Mouse (Mus musculus) liver, embryonic 16.5 days (tissue): Measurements from ENCODE around the gene Lamc2. TPM values are rescaled to one million over a fixed set of nuclear protein-coding genes. Genes with fewer than 3 reads are reported as not detected.

ENCODE experiments used
- ATAC-seq: fragments of 200-750 bp; cut with Nextera tagmentation; 2 replicates; pipeline ENCODE4 v1.8.0; 2017; ENCODE audit warnings: low read depth, mild to moderate bottlenecking, moderate number of reproducible peaks, moderate library complexity
- H3K27ac ChIP-seq: fragments of 300-500 bp; sonication (generic); 2 replicates; pipeline ENCODE4 v1.5.1; 2014; ENCODE audit warnings: mild to moderate bottlenecking, low read length
- H3K27me3 ChIP-seq: fragments of 300-500 bp; sonication (generic); 2 replicates; pipeline ENCODE4 v1.6.1; 2014; ENCODE audit warnings: low read depth, low read length, mixed read lengths; ENCODE audit not compliant: control insufficient read depth, insufficient read depth
- H3K36me3 ChIP-seq: fragments of 300-500 bp; sonication (generic); 2 replicates; pipeline ENCODE4 v1.6.1; 2014; ENCODE audit warnings: mild to moderate bottlenecking; ENCODE audit not compliant: control insufficient read depth, insufficient read depth
- H3K4me1 ChIP-seq: fragments of 300-500 bp; sonication (generic); 2 replicates; pipeline ENCODE4 v1.6.1; 2014; ENCODE audit warnings: low read depth, low read length, mixed read lengths; ENCODE audit not compliant: control insufficient read depth
- H3K4me2 ChIP-seq: fragments of 300-500 bp; sonication (generic); 2 replicates; pipeline ENCODE4 v1.6.1; 2014; ENCODE audit warnings: low read depth, low read length, mixed read lengths
- H3K4me3 ChIP-seq: fragments of 300-500 bp; sonication (generic); 2 replicates; pipeline ENCODE4 v1.5.1; 2014; ENCODE audit warnings: low read depth, mild to moderate bottlenecking, low read length
- H3K9ac ChIP-seq: fragments of 300-500 bp; sonication (generic); 2 replicates; pipeline ENCODE4 v1.6.1; 2014; ENCODE audit warnings: low read depth, low read length
- H3K9me3 ChIP-seq: fragments of 300-500 bp; sonication (generic); replicated peaks from 2 replicates; pipeline ENCODE4 v1.6.1; 2016; ENCODE audit warnings: low read length; ENCODE audit not compliant: control insufficient read depth
- WGBS: fragments of 180-500 bp; shearing (Covaris S2); extraction: QIAGEN DNeasy Blood & Tissue Kit; methylation state at CpG from one replicate; pipeline ENCODE4 v1.1.7; 2014; ENCODE audit not compliant: insufficient replicate concordance; 5-methylcytosine and 5-hydroxymethylcytosine counted together
- polyA plus RNA-seq: library from polyadenylated mRNA; unstranded; fragments of >200 nt; fragmentation: Nextera tagmentation; extraction: Ambion mirVana; gene quantifications from 2 replicates; pipeline ENCODE4 v1.2.1, GENCODE M21; 2015

Gene Lamc2
- polyA plus RNA-seq, 1 experiment from 2014 or later: 0.39 TPM

GRCm38 (mm10) chr1:153216516-153216915 lies 30.3 kb upstream of the Lamc2 start:
- no peak overlapping the region for H3K27ac ChIP-seq
- 64% methylated on average over 4 of the region's 4 CpGs for WGBS

GRCm38 (mm10) chr1:153215676-153216075 lies 29.4 kb upstream of the Lamc2 start:
- no peak overlapping the region for H3K9ac ChIP-seq
- no peaks in the 10 kb centered on the region for H3K36me3 ChIP-seq
- H3K4me2 ChIP-seq: no peak overlapping the region
- H3K27ac ChIP-seq: no peak overlapping the region
- WGBS: 53% methylated on average over 5 of the region's 5 CpGs
- H3K27me3 ChIP-seq: no peaks in the 10 kb centered on the region
- no peak for ATAC-seq
- H3K4me3 ChIP-seq: no peak overlapping the region
- H3K9me3 ChIP-seq: no peaks in the 10 kb centered on the region
- H3K4me1 ChIP-seq: no peaks in the 10 kb centered on the region

More at GRCm38 (mm10) chr1:153216516-153216915, 30.3 kb upstream of the Lamc2 start:
- Histone ChIP-seq H3K36me3 (no peaks in the 10 kb centered on the region), H3K4me2 (no peak overlapping the region), H3K9me3 (no peaks in the 10 kb centered on the region), H3K9ac (no peak overlapping the region), H3K27me3 (no peaks in the 10 kb centered on the region), H3K4me3 (no peak overlapping the region), H3K4me1 (no peaks in the 10 kb centered on the region)
- no peak for ATAC-seq

DNA sequence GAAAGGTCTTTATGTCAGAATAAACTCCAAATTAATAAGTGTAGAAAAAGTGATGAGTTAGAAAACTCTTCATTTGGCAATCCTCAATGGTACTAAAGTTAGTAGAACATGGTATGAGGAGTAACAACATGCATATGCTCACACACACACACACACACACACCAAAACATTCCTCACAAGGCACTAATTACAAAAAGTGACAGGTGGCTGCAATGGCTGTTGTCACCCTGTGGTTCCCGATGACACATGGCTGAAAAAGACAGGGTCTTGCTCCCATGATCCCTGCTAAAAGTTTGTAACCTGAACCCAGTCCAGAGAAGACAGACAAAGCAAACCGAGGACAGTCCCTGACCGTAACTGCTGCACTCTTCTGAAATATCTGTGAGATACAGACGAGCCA lies 24.7 kb upstream of the Lamc2 start:
- Histone ChIP-seq H3K36me3 (no peaks in the 10 kb centered on the region), H3K27ac (no peak overlapping the region), H3K4me3 (no peak overlapping the region), H3K27me3 (no peaks in the 10 kb centered on the region), H3K9me3 (no peaks in the 10 kb centered on the region), H3K9ac (no peak overlapping the region), H3K4me2 (no peak overlapping the region), H3K4me1 (no peaks in the 10 kb centered on the region)
- no peak for ATAC-seq
- 48% methylated on average over 4 of the region's 4 CpGs for WGBS

DNA sequence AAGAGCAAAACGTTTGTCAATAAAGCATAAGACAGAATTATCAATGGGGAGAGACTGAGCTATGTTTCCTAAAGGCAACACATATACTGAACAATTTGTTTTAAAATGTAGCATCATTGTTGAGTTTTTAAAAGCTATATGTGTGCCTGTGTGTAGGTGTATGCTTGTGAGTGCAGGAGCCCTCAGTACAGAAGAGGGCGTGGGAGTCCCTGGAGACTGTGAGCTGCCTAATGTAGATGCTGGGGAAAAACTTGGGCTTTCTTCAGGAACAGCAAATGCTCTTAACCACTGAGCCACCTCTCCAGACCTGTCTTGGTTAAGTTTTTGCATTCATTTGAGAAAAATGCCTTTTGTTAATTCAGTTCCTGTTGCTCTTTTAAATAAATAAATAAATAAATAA lies 24.0 kb upstream of the Lamc2 start:
- Histone ChIP-seq H3K4me3 (no peak overlapping the region), H3K9me3 (no peaks in the 10 kb centered on the region), H3K27me3 (no peaks in the 10 kb centered on the region), H3K4me2 (no peak overlapping the region), H3K9ac (no peak overlapping the region), H3K27ac (no peak overlapping the region), H3K36me3 (no peaks in the 10 kb centered on the region), H3K4me1 (no peaks in the 10 kb centered on the region)
- ATAC-seq: no peak
- 55% methylated on average over 2 of the region's 2 CpGs for WGBS

GRCm38 (mm10) chr1:153202195-153202594 lies 15.9 kb upstream of the Lamc2 start:
- H3K9ac ChIP-seq: no peak overlapping the region
- H3K4me2 ChIP-seq: no peak overlapping the region
- H3K4me3 ChIP-seq: no peak overlapping the region
- H3K27ac ChIP-seq: no peak overlapping the region
- no peaks in the 10 kb centered on the region for H3K27me3 ChIP-seq
- no peak for ATAC-seq
- 56% methylated on average over 8 of the region's 8 CpGs for WGBS
- no peaks in the 10 kb centered on the region for H3K9me3 ChIP-seq
- H3K36me3 ChIP-seq: no peaks in the 10 kb centered on the region
- H3K4me1 ChIP-seq: no peaks in the 10 kb centered on the region

GRCm38 (mm10) chr1:153201448-153201847 lies 15.2 kb upstream of the Lamc2 start:
- Histone ChIP-seq H3K4me2 (no peak overlapping the region), H3K4me1 (no peaks in the 10 kb centered on the region), H3K36me3 (no peaks in the 10 kb centered on the region), H3K27me3 (no peaks in the 10 kb centered on the region), H3K9ac (no peak overlapping the region), H3K9me3 (no peaks in the 10 kb centered on the region), H3K27ac (no peak overlapping the region), H3K4me3 (no peak overlapping the region)
- ATAC-seq: no peak
- 53% methylated on average over 14 of the region's 14 CpGs for whole genome bisulfite sequencing

GRCm38 (mm10) chr1:153197316-153197850 lies 11.1 kb upstream of the Lamc2 start:
- Histone ChIP-seq H3K27me3 (no peaks in the 10 kb centered on the region), H3K9me3 (no peaks in the 10 kb centered on the region), H3K4me3 (no peak overlapping the region), H3K9ac (no peak overlapping the region), H3K27ac (no peak overlapping the region), H3K4me2 (no peak overlapping the region), H3K4me1 (no peaks in the 10 kb centered on the region), H3K36me3 (no peaks in the 10 kb centered on the region)
- no peak for ATAC-seq
- WGBS: 12% methylated on average over 3 of the region's 3 CpGs

DNA sequence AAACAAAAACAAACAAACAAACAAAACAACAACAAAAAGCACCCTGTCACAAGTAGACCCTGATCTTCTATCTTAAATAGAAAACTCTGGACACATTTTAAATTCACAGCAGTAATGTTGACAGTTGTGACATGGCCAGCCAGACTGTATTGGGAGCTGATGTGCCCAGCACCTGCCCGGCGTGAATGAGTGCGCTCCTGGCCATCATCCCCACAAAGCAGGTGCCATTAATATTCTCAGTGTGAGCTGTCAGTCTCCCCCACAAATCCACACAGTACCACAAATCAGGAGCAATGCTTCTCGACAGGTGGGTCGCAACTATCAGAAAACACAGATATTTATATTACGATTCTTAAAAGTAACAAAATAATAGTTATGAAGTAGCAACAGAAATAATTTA lies 6.7 kb upstream of the Lamc2 start:
- H3K36me3 ChIP-seq: no peaks in the 10 kb centered on the region
- H3K27me3 ChIP-seq: peaks cover 3% of the 10 kb centered on the region; the same call in 1 of the 2 replicates
- H3K9me3 ChIP-seq: no peaks in the 10 kb centered on the region
- no peak for ATAC-seq
- no peak overlapping the region for H3K4me2 ChIP-seq
- WGBS: 79% methylated on average over 6 of the region's 6 CpGs
- H3K4me3 ChIP-seq: no peak overlapping the region
- H3K9ac ChIP-seq: no peak overlapping the region
- no peak overlapping the region for H3K27ac ChIP-seq
- H3K4me1 ChIP-seq: no peaks in the 10 kb centered on the region

GRCm38 (mm10) chr1:153192379-153192778 lies 6.1 kb upstream of the Lamc2 start:
- ATAC-seq: no peak
- 70% methylated on average over 4 of the region's 4 CpGs for WGBS
- no peak overlapping the region for H3K9ac ChIP-seq
- H3K9me3 ChIP-seq: no peaks in the 10 kb centered on the region
- peaks cover 5% of the 10 kb centered on the region; the same call in 1 of the 2 replicates for H3K27me3 ChIP-seq
- H3K4me2 ChIP-seq: no peak overlapping the region
- no peak overlapping the region for H3K27ac ChIP-seq
- no peaks in the 10 kb centered on the region for H3K4me1 ChIP-seq
- H3K4me3 ChIP-seq: no peak overlapping the region
- H3K36me3 ChIP-seq: no peaks in the 10 kb centered on the region
